Mouse (Mus musculus): ENCODE results near the gene Banp. TPM values are rescaled to one million over a fixed set of nuclear protein-coding genes. Genes with fewer than 3 reads are reported as not detected.

The Banp gene
- total RNA-seq, 1 experiment from 2014 or later: 88.3 TPM

- ATAC-seq (ENCODE audit: extremely low read depth, insufficient number of reproducible peaks, low FRiP score, poor library complexity, severe bottlenecking): no peak
Observed at GRCm38 (mm10) chr8:121967977-121968376, 18.4 kb downstream of the Banp start.

GRCm38 (mm10) chr8:121968542-121968941 is 19.0 kb downstream of the Banp start:
- ATAC-seq (ENCODE audit: extremely low read depth, insufficient number of reproducible peaks, low FRiP score, poor library complexity, severe bottlenecking): no peak

GRCm38 (mm10) chr8:121970225-121970624 is 20.7 kb downstream of the Banp start:
- ATAC-seq (ENCODE audit: extremely low read depth, insufficient number of reproducible peaks, low FRiP score, poor library complexity, severe bottlenecking): no peak

- no peak for ATAC-seq (ENCODE audit: extremely low read depth, insufficient number of reproducible peaks, low FRiP score, poor library complexity, severe bottlenecking)
Observed at GRCm38 (mm10) chr8:121971488-121972058, 22.0 kb downstream of the Banp start.

- ATAC-seq (ENCODE audit: extremely low read depth, insufficient number of reproducible peaks, low FRiP score, poor library complexity, severe bottlenecking): no peak
Observed at GRCm38 (mm10) chr8:121973906-121974305, 24.4 kb downstream of the Banp start.

- no peak for ATAC-seq (ENCODE audit: extremely low read depth, insufficient number of reproducible peaks, low FRiP score, poor library complexity, severe bottlenecking)
Observed at GRCm38 (mm10) chr8:121977819-121978590, 28.5 kb downstream of the Banp start.

GRCm38 (mm10) chr8:121978670-121979069 is 29.1 kb downstream of the Banp start:
- ATAC-seq (ENCODE audit: extremely low read depth, insufficient number of reproducible peaks, low FRiP score, poor library complexity, severe bottlenecking): no peak

- no peak for ATAC-seq (ENCODE audit: extremely low read depth, insufficient number of reproducible peaks, low FRiP score, poor library complexity, severe bottlenecking)
Observed at GRCm38 (mm10) chr8:121980792-121981519, 31.4 kb downstream of the Banp start.

GRCm38 (mm10) chr8:121981520-121981895 is 32.0 kb downstream of the Banp start:
- ATAC-seq (ENCODE audit: extremely low read depth, insufficient number of reproducible peaks, low FRiP score, poor library complexity, severe bottlenecking): no peak

- no peak for ATAC-seq (ENCODE audit: extremely low read depth, insufficient number of reproducible peaks, low FRiP score, poor library complexity, severe bottlenecking)
Observed at GRCm38 (mm10) chr8:121985673-121986072, 36.1 kb downstream of the Banp start.

GRCm38 (mm10) chr8:121987892-121988291 is 38.3 kb downstream of the Banp start:
- ATAC-seq (ENCODE audit: extremely low read depth, insufficient number of reproducible peaks, low FRiP score, poor library complexity, severe bottlenecking): no peak

GRCm38 (mm10) chr8:121990506-121991255 is 41.1 kb downstream of the Banp start:
- no peak for ATAC-seq (ENCODE audit: extremely low read depth, insufficient number of reproducible peaks, low FRiP score, poor library complexity, severe bottlenecking)

GRCm38 (mm10) chr8:121991611-121992010 is 42.1 kb downstream of the Banp start:
- ATAC-seq (ENCODE audit: extremely low read depth, insufficient number of reproducible peaks, low FRiP score, poor library complexity, severe bottlenecking): no peak

GRCm38 (mm10) chr8:121992911-121993310 is 43.4 kb downstream of the Banp start:
- no peak for ATAC-seq (ENCODE audit: extremely low read depth, insufficient number of reproducible peaks, low FRiP score, poor library complexity, severe bottlenecking)

GRCm38 (mm10) chr8:121995112-121995511 is 45.6 kb downstream of the Banp start:
- no peak for ATAC-seq (ENCODE audit: extremely low read depth, insufficient number of reproducible peaks, low FRiP score, poor library complexity, severe bottlenecking)

- no peak for ATAC-seq (ENCODE audit: extremely low read depth, insufficient number of reproducible peaks, low FRiP score, poor library complexity, severe bottlenecking)
Observed at GRCm38 (mm10) chr8:121995895-121996294, 46.3 kb downstream of the Banp start.

- ATAC-seq (ENCODE audit: extremely low read depth, insufficient number of reproducible peaks, low FRiP score, poor library complexity, severe bottlenecking): no peak
Observed at GRCm38 (mm10) chr8:121998631-121999030, 49.1 kb downstream of the Banp start.

GRCm38 (mm10) chr8:121999211-121999610 is 49.7 kb downstream of the Banp start:
- no peak for ATAC-seq (ENCODE audit: extremely low read depth, insufficient number of reproducible peaks, low FRiP score, poor library complexity, severe bottlenecking)

GRCm38 (mm10) chr8:122001339-122002115 is 52.0 kb downstream of the Banp start:
- ATAC-seq (ENCODE audit: extremely low read depth, insufficient number of reproducible peaks, low FRiP score, poor library complexity, severe bottlenecking): no peak

All from neutrophil, adult 5-6 weeks (primary cell).